19 mouse cellular contexts compared by ENCODE assay signal in genomic region chr6:23106373-23106772, GRCm38 (mm10). TPM values are rescaled to one million over a fixed set of nuclear protein-coding genes. Genes with fewer than 3 reads are reported as not detected.
"Had no signal": no experiment of that assay in that cellular context is flagged by ENCODE, and none has a peak within 500 bp of the region (broad histone marks: within the 10 kb centered on the region; RNA-seq: fewer than 3 reads in every experiment).

No protein-coding gene starts in this region.

- H3K4me3 ChIP-seq: liver, embryonic 13.5 days; liver, embryonic 15.5 days; megakaryocyte, embryonic 14.5 days; midbrain, embryonic 13.5 days; midbrain, embryonic 15.5 days; neural tube, embryonic 12.5 days had no signal

- DNase-seq: liver; liver, embryonic 13.5 days; liver, postnatal 0 days; right cerebral cortex, adult 18-20 months; right cerebral cortex, postnatal 25 days; right cerebral cortex, postnatal 4 days; spleen, adult 18-20 months; thymus, adult 2 months; thymus, postnatal 25 days; thymus, postnatal 4 days had no signal

- H3K4me2 ChIP-seq: liver, embryonic 11.5 days; liver, embryonic 13.5 days; liver, embryonic 15.5 days; midbrain, embryonic 11.5 days; midbrain, embryonic 13.5 days; midbrain, embryonic 15.5 days; neural tube, embryonic 12.5 days had no signal

- H3K9me3 ChIP-seq: liver, embryonic 13.5 days; liver, embryonic 15.5 days; midbrain, embryonic 13.5 days; midbrain, embryonic 15.5 days; neural tube, embryonic 12.5 days had no signal

- H3K9ac ChIP-seq: liver, embryonic 13.5 days; liver, embryonic 15.5 days; liver, postnatal 0 days; midbrain, embryonic 13.5 days; midbrain, embryonic 15.5 days; neural tube, embryonic 12.5 days had no signal

- H3K27ac ChIP-seq: liver, embryonic 13.5 days; liver, embryonic 15.5 days; macrophage; midbrain, embryonic 13.5 days; midbrain, embryonic 15.5 days; neural tube, embryonic 12.5 days had no signal

- H3K27me3 ChIP-seq: liver, embryonic 13.5 days; liver, embryonic 15.5 days; megakaryocyte, embryonic 14.5 days; midbrain, embryonic 13.5 days; midbrain, embryonic 15.5 days; neural tube, embryonic 12.5 days had no signal

- H3K36me3 ChIP-seq: liver, embryonic 13.5 days; midbrain, embryonic 13.5 days; midbrain, embryonic 15.5 days; neural tube, embryonic 12.5 days had no signal

- ATAC-seq: liver, postnatal 0 days; midbrain, embryonic 13.5 days; midbrain, embryonic 15.5 days had no signal

- H3K4me1 ChIP-seq: liver, embryonic 13.5 days; liver, embryonic 15.5 days; megakaryocyte, embryonic 14.5 days; midbrain, embryonic 13.5 days; midbrain, embryonic 15.5 days; neural tube, embryonic 12.5 days had no signal

RNA-seq across cellular contexts. Expression of gene Aass, which starts 26.4 kb away (rescaled TPM):
- polyA plus RNA-seq: macrophage; small intestine, adult 2 months had no signal
